Mouse (Mus musculus): ENCODE results near the gene Dido1. TPM values are rescaled to one million over a fixed set of nuclear protein-coding genes. Genes with fewer than 3 reads are reported as not detected.

Dido1 gene
- total and polyA plus RNA-seq, 3 experiments = 17.8 to 35.1 (median 30.1) TPM

DNA sequence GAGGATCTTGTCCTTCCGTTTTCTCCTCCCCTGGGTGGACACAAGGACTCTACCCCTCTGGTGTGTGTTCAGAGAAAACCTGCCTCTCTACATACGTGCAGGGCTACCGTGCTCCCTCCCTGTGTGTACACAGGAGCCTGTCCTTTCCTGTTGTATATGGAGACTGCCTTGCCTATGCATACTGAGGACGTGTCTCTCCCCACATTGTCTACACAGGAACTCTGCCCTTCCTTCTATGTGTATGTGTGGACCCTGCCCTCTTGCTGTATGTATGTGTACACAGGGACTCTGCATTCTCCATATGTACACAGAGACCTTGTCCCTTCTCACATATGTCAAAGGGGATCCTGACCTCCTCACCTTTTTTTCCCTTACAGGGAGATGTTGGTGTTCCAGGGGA is 99.5 kb downstream of the Dido1 start:
- no peak for DNase-seq (ENCODE audit: low read depth, low spot score)
- Histone ChIP-seq H3K36me3 (ENCODE audit: control insufficient read depth in 1 of 2, insufficient read depth in 2 of 2, low read length in 2 of 2) (no peaks in the 10 kb centered on the region), H3K79me2 (ENCODE audit: control insufficient read depth, insufficient read depth, low read length, poor library complexity) (no peaks in the 10 kb centered on the region), H3K27me3 (ENCODE audit: control insufficient read depth in 1 of 2, insufficient read depth in 2 of 2, low read length in 2 of 2) (0 out of 4 replicates have a peak, but pooled peaks cover 0 to 3% of the 10 kb centered on the region in 2 experiments), H3K4me1 (ENCODE audit: control insufficient read depth in 1 of 2, insufficient read depth in 2 of 2, low read length in 2 of 2) (no peaks in the 10 kb centered on the region), H3K27ac (ENCODE audit: control insufficient read depth, low read depth, low read length) (no peak overlapping the region), H3K9ac (ENCODE audit: control insufficient read depth, low read depth, low read length, poor library complexity, severe bottlenecking) (no peak overlapping the region), H3K9me3 (replicated peaks; ENCODE audit: insufficient read depth, low read length) (no peaks in the 10 kb centered on the region), H3K4me3 (ENCODE audit: control insufficient read depth in 1 of 2, insufficient read depth in 1 of 2, low read depth in 2 of 2, low read length in 2 of 2) (no peak overlapping the region)
- TF ChIP-seq GATA1 (IDR thresholded peaks at IDR 0.05; ENCODE audit: low read depth, low read length) (no peak), POLR2AphosphoS2 (IDR thresholded peaks at IDR 0.05; ENCODE audit: low read length) (no peak), USF1 (IDR thresholded peaks at IDR 0.05; ENCODE audit: low read depth, low read length) (no peak), CHD2 (IDR thresholded peaks at IDR 0.05; ENCODE audit: low read length) (no peak), ELF1 (IDR thresholded peaks at IDR 0.05; ENCODE audit: low read depth, low read length) (no peak), UBTF (IDR thresholded peaks at IDR 0.05; ENCODE audit: borderline replicate concordance, insufficient read depth, low read depth, low read length) (no peak), SIN3A (IDR thresholded peaks at IDR 0.05; ENCODE audit: low read length) (no peak), TCF12 (IDR thresholded peaks at IDR 0.05; ENCODE audit: low read depth, low read length) (no peak), MXI1 (IDR thresholded peaks at IDR 0.05; ENCODE audit: low read depth, low read length) (no peak), MYB (IDR thresholded peaks at IDR 0.05; ENCODE audit: low read depth, low read length) (no peak)

Other genes starting within 250 kb of the Dido1 start
- not detected in 2 replicates for gene Ntsr1, start 210.0 kb downstream of the Dido1 start, total RNA-seq (2012; rRNA removed)
- gene Ntsr1, start 210.0 kb downstream of the Dido1 start, polyA plus RNA-seq (2012; ENCODE audit: insufficient read depth in 1 of 2, insufficient read length in 2 of 2, low read depth in 1 of 2, low replicate concordance in 2 of 2, missing spikeins in 1 of 2) = not detected
- 40.3 and 44.9 TPM in 2 replicates for gene Mrgbp, start 128.7 kb downstream of the Dido1 start, total RNA-seq (2012; rRNA removed)
- 10 to 100 TPM in 1 of 2 experiments, not detected in 1; 54.5 TPM for gene Mrgbp, start 128.7 kb downstream of the Dido1 start, polyA plus RNA-seq (2012; ENCODE audit: insufficient read depth in 1 of 2, insufficient read length in 2 of 2, low read depth in 1 of 2, low replicate concordance in 2 of 2, missing spikeins in 1 of 2)
- gene Ogfr, start 120.8 kb downstream of the Dido1 start, total RNA-seq (2012; rRNA removed) = 29.3 and 38.6 TPM in 2 replicates
- gene Ogfr, start 120.8 kb downstream of the Dido1 start, polyA plus RNA-seq (2012; ENCODE audit: insufficient read depth in 1 of 2, insufficient read length in 2 of 2, low read depth in 1 of 2, low replicate concordance in 2 of 2, missing spikeins in 1 of 2) = 10 to 100 TPM in 1 of 2 experiments, not detected in 1; 44.7 TPM
- gene Col9a3, start 112.2 kb downstream of the Dido1 start, total RNA-seq (2012; rRNA removed) = 0.10 and 0.15 TPM in 2 replicates
- under 1 TPM in 1 of 2 experiments, not detected in 1; 0.56 TPM for gene Col9a3, start 112.2 kb downstream of the Dido1 start, polyA plus RNA-seq (2012; ENCODE audit: insufficient read depth in 1 of 2, insufficient read length in 2 of 2, low read depth in 1 of 2, low replicate concordance in 2 of 2, missing spikeins in 1 of 2)
- not detected in 2 replicates for gene Tcfl5, start 67.3 kb downstream of the Dido1 start, total RNA-seq (2012; rRNA removed)
- not detected for gene Tcfl5, start 67.3 kb downstream of the Dido1 start, polyA plus RNA-seq (2012; ENCODE audit: insufficient read depth in 1 of 2, insufficient read length in 2 of 2, low read depth in 1 of 2, low replicate concordance in 2 of 2, missing spikeins in 1 of 2)
- gene Gid8, start 118 bp upstream of the Dido1 start, total RNA-seq (2012; rRNA removed) = 42.7 and 52.8 TPM in 2 replicates
- 10 to 100 TPM in 1 of 2 experiments, not detected in 1; 65.5 TPM for gene Gid8, start 118 bp upstream of the Dido1 start, polyA plus RNA-seq (2012; ENCODE audit: insufficient read depth in 1 of 2, insufficient read length in 2 of 2, low read depth in 1 of 2, low replicate concordance in 2 of 2, missing spikeins in 1 of 2)
- 6.5 and 6.7 TPM in 2 replicates for gene Slc17a9, start 15.3 kb upstream of the Dido1 start, total RNA-seq (2012; rRNA removed)
- gene Slc17a9, start 15.3 kb upstream of the Dido1 start, polyA plus RNA-seq (2012; ENCODE audit: insufficient read depth in 1 of 2, insufficient read length in 2 of 2, low read depth in 1 of 2, low replicate concordance in 2 of 2, missing spikeins in 1 of 2) = 10 to 100 TPM in 1 of 2 experiments, not detected in 1; 16.1 TPM
- gene Bhlhe23, start 66.9 kb upstream of the Dido1 start, total RNA-seq (2012; rRNA removed) = not detected in 2 replicates
- gene Bhlhe23, start 66.9 kb upstream of the Dido1 start, polyA plus RNA-seq (2012; ENCODE audit: insufficient read depth in 1 of 2, insufficient read length in 2 of 2, low read depth in 1 of 2, low replicate concordance in 2 of 2, missing spikeins in 1 of 2) = not detected
- gene Ythdf1, start 210.9 kb upstream of the Dido1 start, total RNA-seq (2012; rRNA removed) = 33.0 and 36.8 TPM in 2 replicates
- 10 to 100 TPM in 1 of 2 experiments, not detected in 1; 72.2 TPM for gene Ythdf1, start 210.9 kb upstream of the Dido1 start, polyA plus RNA-seq (2012; ENCODE audit: insufficient read depth in 1 of 2, insufficient read length in 2 of 2, low read depth in 1 of 2, low replicate concordance in 2 of 2, missing spikeins in 1 of 2)
- not detected in 2 replicates for gene Birc7, start 219.0 kb upstream of the Dido1 start, total RNA-seq (2012; rRNA removed)
- not detected for gene Birc7, start 219.0 kb upstream of the Dido1 start, polyA plus RNA-seq (2012; ENCODE audit: insufficient read depth in 1 of 2, insufficient read length in 2 of 2, low read depth in 1 of 2, low replicate concordance in 2 of 2, missing spikeins in 1 of 2)
- not detected in 2 replicates for gene Nkain4, start 244.7 kb upstream of the Dido1 start, total RNA-seq (2012; rRNA removed)
- gene Nkain4, start 244.7 kb upstream of the Dido1 start, polyA plus RNA-seq (2012; ENCODE audit: insufficient read depth in 1 of 2, insufficient read length in 2 of 2, low read depth in 1 of 2, low replicate concordance in 2 of 2, missing spikeins in 1 of 2) = not detected